Mouse (Mus musculus): ENCODE data around the gene Xpr1. TPM values are rescaled to one million over a fixed set of nuclear protein-coding genes. Genes with fewer than 3 reads are reported as not detected.

Gene Xpr1
- polyA plus RNA-seq, 1 experiment from 2014 or later = 29.3 TPM

- Histone ChIP-seq H3K4me2 (replicated peaks; ENCODE audit: low read depth, low read length) (no peak overlapping the region), H3K4me1 (replicated peaks; ENCODE audit: control insufficient read depth, insufficient read depth, low read length) (peaks cover 5% of the 10 kb centered on the region; the same call in 1 of the 2 replicates), H3K27ac (ENCODE audit: low read depth, low read length) (no peak overlapping the region), H3K9me3 (ENCODE audit: control insufficient read depth, low read length) (no peaks in the 10 kb centered on the region), H3K36me3 (ENCODE audit: control insufficient read depth, insufficient read depth, low read length) (no peaks in the 10 kb centered on the region), H3K9ac (ENCODE audit: low read depth, low read length) (no peak overlapping the region), H3K4me3 (ENCODE audit: low read depth, low read length) (no peak overlapping the region), H3K27me3 (ENCODE audit: control insufficient read depth, insufficient read depth, low read length) (peaks cover 6% of the 10 kb centered on the region)
- WGBS = 44% methylated on average over 7 of the region's 7 CpGs
- no peak for ATAC-seq (ENCODE audit: low FRiP score)
- DNase-seq (ENCODE audit: low spot score) = no peak
These were observed 171.7 kb downstream of the Xpr1 start for GRCm38 (mm10) chr1:155245516-155245915.

GRCm38 (mm10) chr1:155244771-155245211, 172.4 kb downstream of the Xpr1 start:
- 5% methylated on average over 29 of the region's 29 CpGs for WGBS
- Histone ChIP-seq H3K4me2 (replicated peaks; ENCODE audit: low read depth, low read length) (peak overlapping the region; percentile 92), H3K36me3 (ENCODE audit: control insufficient read depth, insufficient read depth, low read length) (no peaks in the 10 kb centered on the region), H3K9me3 (ENCODE audit: control insufficient read depth, low read length) (no peaks in the 10 kb centered on the region), H3K27ac (ENCODE audit: low read depth, low read length) (peak overlapping the region; percentile 67; the same call in 1 of the 2 replicates), H3K9ac (ENCODE audit: low read depth, low read length) (peak overlapping the region; percentile 82), H3K4me1 (replicated peaks; ENCODE audit: control insufficient read depth, insufficient read depth, low read length) (peaks cover 5% of the 10 kb centered on the region; the same call in 1 of the 2 replicates), H3K27me3 (ENCODE audit: control insufficient read depth, insufficient read depth, low read length) (peaks cover 6% of the 10 kb centered on the region), H3K4me3 (ENCODE audit: low read depth, low read length) (peak overlapping the region; percentile 49)
- ATAC-seq (ENCODE audit: low FRiP score) (peak; percentile 4; the same call in 1 of the 2 replicates), DNase-seq (ENCODE audit: low spot score) (no peak)

- Histone ChIP-seq H3K27ac (ENCODE audit: low read depth, low read length) (peak within 1 kb of the TSS; percentile 67), H3K4me2 (replicated peaks; ENCODE audit: low read depth, low read length) (peak within 1 kb of the TSS; percentile 92), H3K9me3 (ENCODE audit: control insufficient read depth, low read length) (no peaks in the 10 kb centered on the region), H3K27me3 (ENCODE audit: control insufficient read depth, insufficient read depth, low read length) (peaks cover 6% of the 10 kb centered on the region), H3K9ac (ENCODE audit: low read depth, low read length) (peak within 1 kb of the TSS; percentile 82), H3K4me1 (replicated peaks; ENCODE audit: control insufficient read depth, insufficient read depth, low read length) (peaks cover 5% of the 10 kb centered on the region; the same call in 1 of the 2 replicates), H3K36me3 (ENCODE audit: control insufficient read depth, insufficient read depth, low read length) (no peaks in the 10 kb centered on the region), H3K4me3 (ENCODE audit: low read depth, low read length) (peak within 1 kb of the TSS; percentile 49)
- DNase-seq (ENCODE audit: low spot score) = peak; percentile 77
- 2% methylated on average over 82 of the region's 85 CpGs for WGBS
- ATAC-seq (ENCODE audit: low FRiP score) = peak; percentile 85
These were observed 173.1 kb downstream of the Xpr1 start, which contains the start of gene BC034090 for GRCm38 (mm10) chr1:155243797-155244770. TSS of gene BC034090 (minus strand) at chr1:155244444.

- H3K9me3 ChIP-seq (ENCODE audit: control insufficient read depth, low read length) = no peaks in the 10 kb centered on the region
- no peak overlapping the region for H3K4me2 ChIP-seq (replicated peaks; ENCODE audit: low read depth, low read length)
- H3K36me3 ChIP-seq (ENCODE audit: control insufficient read depth, insufficient read depth, low read length) = no peaks in the 10 kb centered on the region
- WGBS = 59% methylated on average over 1 of the region's 1 CpGs
- H3K4me1 ChIP-seq (replicated peaks; ENCODE audit: control insufficient read depth, insufficient read depth, low read length) = peaks cover 7% of the 10 kb centered on the region
- no peak overlapping the region for H3K4me3 ChIP-seq (ENCODE audit: low read depth, low read length)
- peaks cover 6% of the 10 kb centered on the region for H3K27me3 ChIP-seq (ENCODE audit: control insufficient read depth, insufficient read depth, low read length)
- no peak for ATAC-seq (ENCODE audit: low FRiP score)
- H3K27ac ChIP-seq (ENCODE audit: low read depth, low read length) = no peak overlapping the region
- no peak overlapping the region for H3K9ac ChIP-seq (ENCODE audit: low read depth, low read length)
- DNase-seq (ENCODE audit: low spot score) = peak; percentile 0
These were observed 174.8 kb downstream of the Xpr1 start for GRCm38 (mm10) chr1:155242488-155242745.

- H3K27ac ChIP-seq (ENCODE audit: low read depth, low read length) = no peak overlapping the region
- no peaks in the 10 kb centered on the region for H3K36me3 ChIP-seq (ENCODE audit: control insufficient read depth, insufficient read depth, low read length)
- 80% methylated on average over 12 of the region's 12 CpGs for WGBS
- ATAC-seq (ENCODE audit: low FRiP score) = no peak
- no peak overlapping the region for H3K9ac ChIP-seq (ENCODE audit: low read depth, low read length)
- H3K4me2 ChIP-seq (replicated peaks; ENCODE audit: low read depth, low read length) = no peak overlapping the region
- peak; percentile 1 for DNase-seq (ENCODE audit: low spot score)
- H3K27me3 ChIP-seq (ENCODE audit: control insufficient read depth, insufficient read depth, low read length) = peaks cover 6% of the 10 kb centered on the region
- no peaks in the 10 kb centered on the region for H3K9me3 ChIP-seq (ENCODE audit: control insufficient read depth, low read length)
- H3K4me3 ChIP-seq (ENCODE audit: low read depth, low read length) = no peak overlapping the region
- peaks cover 9% of the 10 kb centered on the region for H3K4me1 ChIP-seq (replicated peaks; ENCODE audit: control insufficient read depth, insufficient read depth, low read length)
These were observed 175.3 kb downstream of the Xpr1 start for GRCm38 (mm10) chr1:155241701-155242487.

- 92% methylated on average over 6 of the region's 6 CpGs for WGBS
- Histone ChIP-seq H3K4me2 (replicated peaks; ENCODE audit: low read depth, low read length) (no peak overlapping the region), H3K27me3 (ENCODE audit: control insufficient read depth, insufficient read depth, low read length) (peaks cover 6% of the 10 kb centered on the region), H3K36me3 (ENCODE audit: control insufficient read depth, insufficient read depth, low read length) (no peaks in the 10 kb centered on the region), H3K9me3 (ENCODE audit: control insufficient read depth, low read length) (no peaks in the 10 kb centered on the region), H3K9ac (ENCODE audit: low read depth, low read length) (no peak overlapping the region), H3K4me1 (replicated peaks; ENCODE audit: control insufficient read depth, insufficient read depth, low read length) (peaks cover 10% of the 10 kb centered on the region), H3K27ac (ENCODE audit: low read depth, low read length) (no peak overlapping the region), H3K4me3 (ENCODE audit: low read depth, low read length) (no peak overlapping the region)
- ATAC-seq (ENCODE audit: low FRiP score) (no peak), DNase-seq (ENCODE audit: low spot score) (no peak)
These were observed 177.1 kb downstream of the Xpr1 start for GRCm38 (mm10) chr1:155239962-155240717.

GRCm38 (mm10) chr1:155239169-155239568, 178.0 kb downstream of the Xpr1 start:
- ATAC-seq (ENCODE audit: low FRiP score) (no peak), DNase-seq (ENCODE audit: low spot score) (peak; percentile 1)
- Histone ChIP-seq H3K27me3 (ENCODE audit: control insufficient read depth, insufficient read depth, low read length) (peaks cover 2% of the 10 kb centered on the region; the same call in 1 of the 2 replicates), H3K9ac (ENCODE audit: low read depth, low read length) (0 out of 2 replicates have a peak overlapping the region, but pooled peaks have one; percentile 15), H3K36me3 (ENCODE audit: control insufficient read depth, insufficient read depth, low read length) (no peaks in the 10 kb centered on the region), H3K4me3 (ENCODE audit: low read depth, low read length) (no peak overlapping the region), H3K9me3 (ENCODE audit: control insufficient read depth, low read length) (no peaks in the 10 kb centered on the region), H3K27ac (ENCODE audit: low read depth, low read length) (no peak overlapping the region), H3K4me1 (replicated peaks; ENCODE audit: control insufficient read depth, insufficient read depth, low read length) (peaks cover 9% of the 10 kb centered on the region), H3K4me2 (replicated peaks; ENCODE audit: low read depth, low read length) (no peak overlapping the region)
- WGBS = 90% methylated on average over 4 of the region's 4 CpGs

GRCm38 (mm10) chr1:155238126-155238525, 179.1 kb downstream of the Xpr1 start:
- no peaks in the 10 kb centered on the region for H3K36me3 ChIP-seq (ENCODE audit: control insufficient read depth, insufficient read depth, low read length)
- H3K4me3 ChIP-seq (ENCODE audit: low read depth, low read length) = no peak overlapping the region
- DNase-seq (ENCODE audit: low spot score) (peak; percentile 1), ATAC-seq (ENCODE audit: low FRiP score) (no peak)
- H3K4me1 ChIP-seq (replicated peaks; ENCODE audit: control insufficient read depth, insufficient read depth, low read length) = peaks cover 16% of the 10 kb centered on the region
- 90% methylated on average over 5 of the region's 5 CpGs for WGBS
- no peak overlapping the region for H3K4me2 ChIP-seq (replicated peaks; ENCODE audit: low read depth, low read length)
- H3K27ac ChIP-seq (ENCODE audit: low read depth, low read length) = no peak overlapping the region
- H3K9ac ChIP-seq (ENCODE audit: low read depth, low read length) = no peak overlapping the region
- H3K9me3 ChIP-seq (ENCODE audit: control insufficient read depth, low read length) = no peaks in the 10 kb centered on the region
- H3K27me3 ChIP-seq (ENCODE audit: control insufficient read depth, insufficient read depth, low read length) = no peaks in the 10 kb centered on the region
